Mouse (Mus musculus): ENCODE measurements at regions not wholly inside any gene's neighbourhood (a gene's known extent, or its start where the extent isn't known, plus 50 kb on each side); places are given as distances from the start of the nearest gene placed in this dataset.

- TF ChIP-seq CTCF (IDR thresholded peaks at IDR 0.05) (no peak), EP300 (IDR thresholded peaks at IDR 0.05; ENCODE audit: insufficient read depth, low read depth, low read length) (no peak), POLR2A (IDR thresholded peaks at IDR 0.05; ENCODE audit: insufficient read depth, low read depth, low read length) (no peak)
- 68% methylated on average over 6 of the region's 6 CpGs for WGBS
- DNase-seq: no peak
- intact Hi-C loops (cut with DNase I): no loop called here
- Histone ChIP-seq H3K27me3 (ENCODE audit: control insufficient read depth, insufficient read depth, low read length) (no peaks in the 10 kb centered on the region), H3K9ac (ENCODE audit: low read depth, low read length) (no peak overlapping the region), H3K27ac (no peak overlapping the region), H3K36me3 (ENCODE audit: control insufficient read depth, insufficient read depth, low read length) (no peaks in the 10 kb centered on the region), H3K4me3 (no peak overlapping the region), H3K79me2 (replicated peaks; ENCODE audit: control insufficient read depth, insufficient read depth, low read length) (no peaks in the 10 kb centered on the region), H3K4me1 (ENCODE audit: control insufficient read depth, insufficient read depth, low read length) (no peaks in the 10 kb centered on the region)
Observed at GRCm38 (mm10) chr15:93675624-93676023, 79.9 kb upstream of the Prickle1 start.

DNA sequence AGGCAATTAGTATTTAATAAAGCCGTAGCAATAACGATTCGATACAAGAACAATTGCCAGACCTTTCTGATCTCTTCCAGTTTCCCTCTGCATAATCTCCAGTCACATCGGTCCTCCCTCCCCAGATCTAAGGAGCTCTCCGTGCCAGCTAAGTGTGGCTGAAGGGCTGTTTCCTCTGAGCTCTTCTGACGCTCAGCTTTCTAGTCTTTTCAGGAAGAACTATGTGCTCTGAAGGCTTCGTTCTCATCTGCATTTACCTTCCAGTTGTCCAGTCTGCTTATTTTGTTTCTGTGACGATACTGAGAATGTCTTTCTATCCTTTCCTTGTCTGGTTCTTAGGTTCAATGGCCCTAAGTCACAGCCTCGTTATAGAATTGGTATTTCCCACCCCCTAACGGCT is 78.3 kb upstream of the Prickle1 start:
- intact Hi-C loops (cut with DNase I): no loop called here
- no peaks in the 10 kb centered on the region for H3K4me1 ChIP-seq (ENCODE audit: control insufficient read depth, insufficient read depth, low read length)
- TF ChIP-seq CTCF (IDR thresholded peaks at IDR 0.05) (no peak), POLR2A (IDR thresholded peaks at IDR 0.05; ENCODE audit: insufficient read depth, low read depth, low read length) (no peak), EP300 (IDR thresholded peaks at IDR 0.05; ENCODE audit: insufficient read depth, low read depth, low read length) (no peak)
- no peaks in the 10 kb centered on the region for H3K27me3 ChIP-seq (ENCODE audit: control insufficient read depth, insufficient read depth, low read length)
- no peaks in the 10 kb centered on the region for H3K79me2 ChIP-seq (replicated peaks; ENCODE audit: control insufficient read depth, insufficient read depth, low read length)
- no peak overlapping the region for H3K9ac ChIP-seq (ENCODE audit: low read depth, low read length)
- DNase-seq: no peak
- WGBS: 51% methylated on average over 10 of the region's 10 CpGs
- H3K4me3 ChIP-seq: no peak overlapping the region
- no peak overlapping the region for H3K27ac ChIP-seq
- H3K36me3 ChIP-seq (ENCODE audit: control insufficient read depth, insufficient read depth, low read length): no peaks in the 10 kb centered on the region

DNA sequence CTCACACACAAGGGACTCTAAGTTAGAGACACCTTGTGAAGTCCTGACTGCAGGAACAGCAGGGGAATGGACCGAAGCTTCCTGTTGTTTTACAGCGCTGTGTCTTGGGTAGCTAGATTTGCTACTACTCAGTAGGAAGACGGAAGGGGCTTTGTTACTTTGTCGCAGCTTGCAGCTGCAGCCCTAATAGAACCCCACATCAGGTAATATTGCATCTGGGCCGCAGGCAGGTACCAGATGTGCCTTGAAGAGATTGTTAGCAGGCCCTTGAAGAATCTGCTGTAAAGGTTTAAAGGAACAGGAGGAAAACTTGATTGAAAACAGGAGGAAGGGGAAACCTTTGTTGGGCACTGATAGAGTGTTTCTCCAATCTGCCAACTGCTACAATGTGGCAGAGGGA is 68.2 kb upstream of the Prickle1 start:
- 62% methylated on average over 5 of the region's 5 CpGs for WGBS
- H3K36me3 ChIP-seq (ENCODE audit: control insufficient read depth, insufficient read depth, low read length): no peaks in the 10 kb centered on the region

GRCm38 (mm10) chr15:93662601-93663000 is 66.9 kb upstream of the Prickle1 start:
- Histone ChIP-seq H3K79me2 (replicated peaks; ENCODE audit: control insufficient read depth, insufficient read depth, low read length) (no peaks in the 10 kb centered on the region), H3K4me3 (no peak overlapping the region), H3K36me3 (ENCODE audit: control insufficient read depth, insufficient read depth, low read length) (no peaks in the 10 kb centered on the region), H3K9ac (ENCODE audit: low read depth, low read length) (no peak overlapping the region), H3K4me1 (ENCODE audit: control insufficient read depth, insufficient read depth, low read length) (no peaks in the 10 kb centered on the region), H3K27ac (no peak overlapping the region), H3K27me3 (ENCODE audit: control insufficient read depth, insufficient read depth, low read length) (no peaks in the 10 kb centered on the region)
- intact Hi-C loops (cut with DNase I): no loop called here
- 97% methylated on average over 1 of the region's 1 CpGs for WGBS
- TF ChIP-seq POLR2A (IDR thresholded peaks at IDR 0.05; ENCODE audit: insufficient read depth, low read depth, low read length): no peak
- no peak for TF ChIP-seq CTCF (IDR thresholded peaks at IDR 0.05)
- TF ChIP-seq EP300 (IDR thresholded peaks at IDR 0.05; ENCODE audit: insufficient read depth, low read depth, low read length): no peak
- no peak for DNase-seq

More for the DNA sequence above, 68.2 kb upstream of the Prickle1 start:
- no peaks in the 10 kb centered on the region for H3K79me2 ChIP-seq (replicated peaks; ENCODE audit: control insufficient read depth, insufficient read depth, low read length)
- H3K27ac ChIP-seq: no peak overlapping the region
- H3K9ac ChIP-seq (ENCODE audit: low read depth, low read length): no peak overlapping the region
- H3K4me3 ChIP-seq: no peak overlapping the region
- no peaks in the 10 kb centered on the region for H3K27me3 ChIP-seq (ENCODE audit: control insufficient read depth, insufficient read depth, low read length)
- DNase-seq: no peak
- TF ChIP-seq EP300 (IDR thresholded peaks at IDR 0.05; ENCODE audit: insufficient read depth, low read depth, low read length) (no peak), POLR2A (IDR thresholded peaks at IDR 0.05; ENCODE audit: insufficient read depth, low read depth, low read length) (no peak), CTCF (IDR thresholded peaks at IDR 0.05) (no peak)
- H3K4me1 ChIP-seq (ENCODE audit: control insufficient read depth, insufficient read depth, low read length): no peaks in the 10 kb centered on the region
- intact Hi-C loops (cut with DNase I): no loop called here

GRCm38 (mm10) chr15:93661801-93662200 is 66.1 kb upstream of the Prickle1 start:
- no peaks in the 10 kb centered on the region for H3K36me3 ChIP-seq (ENCODE audit: control insufficient read depth, insufficient read depth, low read length)
- H3K9ac ChIP-seq (ENCODE audit: low read depth, low read length): no peak overlapping the region
- no peak overlapping the region for H3K27ac ChIP-seq
- TF ChIP-seq POLR2A (IDR thresholded peaks at IDR 0.05; ENCODE audit: insufficient read depth, low read depth, low read length) (no peak), EP300 (IDR thresholded peaks at IDR 0.05; ENCODE audit: insufficient read depth, low read depth, low read length) (no peak), CTCF (IDR thresholded peaks at IDR 0.05) (no peak)
- DNase-seq: no peak
- 96% methylated on average over 2 of the region's 2 CpGs for WGBS
- no peak overlapping the region for H3K4me3 ChIP-seq
- H3K27me3 ChIP-seq (ENCODE audit: control insufficient read depth, insufficient read depth, low read length): no peaks in the 10 kb centered on the region
- H3K4me1 ChIP-seq (ENCODE audit: control insufficient read depth, insufficient read depth, low read length): no peaks in the 10 kb centered on the region
- no peaks in the 10 kb centered on the region for H3K79me2 ChIP-seq (replicated peaks; ENCODE audit: control insufficient read depth, insufficient read depth, low read length)
- intact Hi-C loops (cut with DNase I): no loop called here

DNA sequence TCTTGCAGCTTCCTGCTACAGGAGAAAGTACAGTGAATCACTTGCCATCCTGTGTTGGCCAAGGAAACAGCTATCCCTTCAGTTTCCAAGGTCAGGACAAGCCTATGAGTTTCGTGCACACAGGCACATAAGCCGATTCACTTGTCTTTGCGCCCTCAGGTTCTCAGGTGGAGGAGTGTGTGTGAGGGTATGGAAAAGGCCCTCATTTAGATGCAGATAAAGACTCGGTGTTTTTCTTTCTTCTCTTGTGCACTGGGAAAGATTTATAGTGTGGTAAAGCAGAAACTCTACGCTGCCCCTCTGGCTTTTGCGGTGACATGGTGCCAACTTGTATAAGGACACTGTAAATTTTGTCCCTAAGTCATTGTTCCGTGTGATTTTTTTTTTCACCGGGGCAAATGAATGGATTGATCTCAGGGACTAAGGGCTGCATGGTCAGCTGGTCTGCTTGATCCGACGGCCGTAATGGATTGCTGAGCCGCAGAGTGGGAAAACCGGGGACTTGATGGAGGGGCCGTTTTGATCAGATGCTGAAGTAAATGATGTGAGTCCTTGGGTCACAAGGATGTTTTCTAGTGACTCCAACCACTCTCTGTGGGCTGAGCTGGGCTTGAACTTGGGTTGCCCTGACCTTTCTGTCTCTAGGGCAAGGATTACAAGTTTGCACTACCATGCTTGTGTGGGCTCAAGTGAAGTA is 65.4 kb upstream of the Prickle1 start:
- Histone ChIP-seq H3K27me3 (ENCODE audit: control insufficient read depth, insufficient read depth, low read length) (no peaks in the 10 kb centered on the region), H3K27ac (no peak overlapping the region), H3K36me3 (ENCODE audit: control insufficient read depth, insufficient read depth, low read length) (no peaks in the 10 kb centered on the region), H3K4me3 (no peak overlapping the region), H3K79me2 (replicated peaks; ENCODE audit: control insufficient read depth, insufficient read depth, low read length) (no peaks in the 10 kb centered on the region), H3K4me1 (ENCODE audit: control insufficient read depth, insufficient read depth, low read length) (no peaks in the 10 kb centered on the region), H3K9ac (ENCODE audit: low read depth, low read length) (no peak overlapping the region)
- DNase-seq: no peak
- TF ChIP-seq EP300 (IDR thresholded peaks at IDR 0.05; ENCODE audit: insufficient read depth, low read depth, low read length) (no peak), POLR2A (IDR thresholded peaks at IDR 0.05; ENCODE audit: insufficient read depth, low read depth, low read length) (no peak), CTCF (IDR thresholded peaks at IDR 0.05) (no peak)
- WGBS: 95% methylated on average over 14 of the region's 14 CpGs
- intact Hi-C loops (cut with DNase I): no loop called here
